Mouse (Mus musculus): ENCODE measurements around the gene Rbm28.

DNA sequence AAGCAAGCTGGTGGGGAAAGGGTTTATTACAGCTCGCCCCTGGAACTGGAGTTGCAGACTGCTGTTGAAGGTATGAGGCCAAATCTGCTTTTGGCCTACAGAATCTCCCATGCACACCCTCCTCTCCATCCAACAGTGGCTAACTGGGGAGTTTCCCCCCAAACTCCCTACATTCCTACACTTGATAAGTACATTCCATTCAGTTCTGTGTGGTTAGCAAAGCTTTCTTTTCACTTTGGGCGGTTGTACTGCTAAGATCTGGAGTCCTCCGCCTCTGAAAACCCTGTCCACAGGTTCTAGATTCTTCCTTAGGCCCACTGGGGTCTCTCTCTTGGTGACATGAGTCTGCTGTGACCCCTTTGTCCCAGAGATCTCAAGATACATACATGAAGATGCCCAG lies 19.8 kb downstream of the Rbm28 start:
- no peak for TF ChIP-seq CTCF (IDR thresholded peaks at IDR 0.05; ENCODE audit: low read depth, low read length)
- TF ChIP-seq POLR2A (IDR thresholded peaks at IDR 0.05; ENCODE audit: extremely low read depth, insufficient read depth, low read length): no peak
